Mouse (Mus musculus) MEL (cell line): ENCODE data around the gene Galnt6. TPM values are rescaled to one million over a fixed set of nuclear protein-coding genes. Genes with fewer than 3 reads are reported as not detected.

Source experiments
- DNase-seq: peaks from one replicate; pipeline ENCODE4 v3.0.0; 2011; ENCODE audit warnings: low read depth, low spot score
- H3K27ac ChIP-seq: 2 replicates; pipeline ENCODE4 v1.5.1; 2012; ENCODE audit warnings: low read depth, mild to moderate bottlenecking, control low read depth, low read length, moderate library complexity; ENCODE audit not compliant: control insufficient read depth
- H3K27me3 ChIP-seq, 2 experiments: fragments of 150-350 bp in 1 of 2; sonication (generic) in 1 of 2; 2 replicates each; pipeline ENCODE4 v1.6.1; 2012; ENCODE audit warnings: low read length in 2 of 2, mild to moderate bottlenecking in 2 of 2, improper control_type of control experiment in 1 of 2, moderate library complexity in 1 of 2; ENCODE audit not compliant: insufficient read depth in 2 of 2, control insufficient read depth in 1 of 2
- H3K36me3 ChIP-seq, 2 experiments: 2 replicates each; pipeline ENCODE4 v1.6.1; 2012 to 2014; ENCODE audit warnings: low read length in 2 of 2, improper control_type of control experiment in 1 of 2, inconsistent platforms in 1 of 2, mild to moderate bottlenecking in 1 of 2; ENCODE audit not compliant: insufficient read depth in 2 of 2, control insufficient read depth in 1 of 2
- H3K4me1 ChIP-seq, 2 experiments: fragments of 150-350 bp in 1 of 2; sonication (generic) in 1 of 2; 2 replicates each; pipeline ENCODE4 v1.6.1; 2012; ENCODE audit warnings: low read length in 2 of 2, improper control_type of control experiment in 1 of 2, mild to moderate bottlenecking in 1 of 2; ENCODE audit not compliant: insufficient read depth in 2 of 2, control insufficient read depth in 1 of 2
- H3K4me3 ChIP-seq, 2 experiments: fragments of 150-350 bp in 1 of 2; sonication (generic) in 1 of 2; 2 replicates each; pipeline ENCODE4 v1.5.1; 2012; ENCODE audit warnings: low read depth in 2 of 2, low read length in 2 of 2, mild to moderate bottlenecking in 2 of 2, moderate library complexity in 2 of 2, control low read depth in 1 of 2, improper control_type of control experiment in 1 of 2; ENCODE audit not compliant: control insufficient read depth in 1 of 2, insufficient read depth in 1 of 2
- H3K79me2 ChIP-seq: 2 replicates; pipeline ENCODE4 v1.6.1; 2012; ENCODE audit warnings: mild to moderate bottlenecking, low read length, moderate library complexity; ENCODE audit not compliant: control insufficient read depth, poor library complexity, insufficient read depth
- H3K9ac ChIP-seq: 2 replicates; pipeline ENCODE4 v1.6.1; 2012; ENCODE audit warnings: low read depth, mild to moderate bottlenecking, control low read depth, low read length, moderate library complexity; ENCODE audit not compliant: control insufficient read depth, poor library complexity, severe bottlenecking
- H3K9me3 ChIP-seq: fragments of 150-350 bp; sonication (generic); replicated peaks from 2 replicates; pipeline ENCODE4 v1.6.1; 2012; ENCODE audit warnings: mild to moderate bottlenecking, low read length, improper control_type of control experiment, moderate library complexity; ENCODE audit not compliant: insufficient read depth
- BHLHE40 ChIP-seq: IDR thresholded peaks from 2 replicates; pipeline ENCODE4 v1.6.1; 2012; ENCODE audit warnings: low read depth, mild to moderate bottlenecking, inconsistent platforms, low read length, improper control_type of control experiment, borderline replicate concordance
- CHD1 ChIP-seq: IDR thresholded peaks from 2 replicates; pipeline ENCODE4 v1.6.1; 2012; ENCODE audit warnings: low read depth, mild to moderate bottlenecking, inconsistent platforms, low read length, improper control_type of control experiment
- CHD2 ChIP-seq: IDR thresholded peaks from 2 replicates; pipeline ENCODE4 v1.6.1; 2011; ENCODE audit warnings: low read length, improper control_type of control experiment
- CTCF ChIP-seq, 3 experiments: IDR thresholded peaks in 2 of 3; conservative IDR thresholded peaks in 1 of 3; 2 replicates each; pipeline ENCODE4 v1.5.1; 2011 to 2012; ENCODE audit warnings: low read length in 3 of 3, low read depth in 2 of 3, mild to moderate bottlenecking in 2 of 3, improper control_type of control experiment in 1 of 3, inconsistent platforms in 1 of 3, mixed read lengths in 1 of 3, moderate library complexity in 1 of 3; ENCODE audit not compliant: control insufficient read depth in 1 of 3, insufficient read depth in 1 of 3, poor library complexity in 1 of 3, severe bottlenecking in 1 of 3
- ELF1 ChIP-seq: IDR thresholded peaks from 2 replicates; pipeline ENCODE4 v1.6.1; 2014; ENCODE audit warnings: low read depth, mild to moderate bottlenecking, inconsistent platforms, low read length, improper control_type of control experiment, moderate library complexity
- EP300 ChIP-seq, 2 experiments: IDR thresholded peaks; 2 replicates each; pipeline ENCODE4 v1.6.1; 2011; ENCODE audit warnings: improper control_type of control experiment in 2 of 2, low read length in 2 of 2, low read depth in 1 of 2, mild to moderate bottlenecking in 1 of 2
- ETS1 ChIP-seq: IDR thresholded peaks from 2 replicates; pipeline ENCODE4 v1.6.1; 2012; ENCODE audit warnings: low read depth, mild to moderate bottlenecking, inconsistent platforms, low read length, improper control_type of control experiment, moderate library complexity
- GABPA ChIP-seq: IDR thresholded peaks from 2 replicates; pipeline ENCODE4 v1.6.1; 2012; ENCODE audit warnings: low read depth, mild to moderate bottlenecking, inconsistent platforms, low read length, improper control_type of control experiment, moderate library complexity
- GATA1 ChIP-seq: IDR thresholded peaks from 2 replicates; pipeline ENCODE4 v1.6.1; 2011; ENCODE audit warnings: low read depth, low read length, improper control_type of control experiment
- HCFC1 ChIP-seq: IDR thresholded peaks from 2 replicates; pipeline ENCODE4 v1.6.1; 2012; ENCODE audit warnings: low read depth, mild to moderate bottlenecking, inconsistent platforms, low read length, improper control_type of control experiment, moderate library complexity
- JUND ChIP-seq: IDR thresholded peaks from 2 replicates; pipeline ENCODE4 v1.6.1; 2011; ENCODE audit warnings: low read depth, mild to moderate bottlenecking, improper control_type of control experiment, low read length
- KAT2A ChIP-seq: conservative IDR thresholded peaks from 2 replicates; pipeline ENCODE4 v1.6.1; 2012; ENCODE audit warnings: low read depth, low read length, improper control_type of control experiment, inconsistent platforms
- MAFK ChIP-seq: IDR thresholded peaks from 2 replicates; pipeline ENCODE4 v1.6.1; 2011; ENCODE audit warnings: low read depth, mild to moderate bottlenecking, low read length, improper control_type of control experiment, borderline replicate concordance
- MAX ChIP-seq: IDR thresholded peaks from 2 replicates; pipeline ENCODE4 v1.6.1; 2011; ENCODE audit warnings: low read length, improper control_type of control experiment
- MAZ ChIP-seq: IDR thresholded peaks from 2 replicates; pipeline ENCODE4 v1.6.1; 2012; ENCODE audit warnings: low read depth, mild to moderate bottlenecking, inconsistent platforms, low read length, improper control_type of control experiment
- MEF2A ChIP-seq: IDR thresholded peaks from 2 replicates; pipeline ENCODE4 v1.6.1; 2014; ENCODE audit warnings: low read depth, mild to moderate bottlenecking, inconsistent platforms, low read length, improper control_type of control experiment; ENCODE audit not compliant: poor library complexity, insufficient replicate concordance, severe bottlenecking; ENCODE audit errors: extremely low read depth
- MXI1 ChIP-seq: IDR thresholded peaks from 2 replicates; pipeline ENCODE4 v1.6.1; 2011; ENCODE audit warnings: mild to moderate bottlenecking, low read depth, low read length, improper control_type of control experiment
- MYB ChIP-seq: IDR thresholded peaks from 2 replicates; pipeline ENCODE4 v1.6.1; 2011; ENCODE audit warnings: mild to moderate bottlenecking, low read depth, low read length, improper control_type of control experiment
- MYC ChIP-seq: IDR thresholded peaks from 2 replicates; pipeline ENCODE4 v1.6.1; 2011; ENCODE audit warnings: low read depth, mild to moderate bottlenecking, low read length, improper control_type of control experiment, moderate library complexity
- NELFE ChIP-seq: IDR thresholded peaks from 2 replicates; pipeline ENCODE4 v1.6.1; 2011; ENCODE audit warnings: low read depth, low read length, improper control_type of control experiment
- NRF1 ChIP-seq: IDR thresholded peaks from 2 replicates; pipeline ENCODE4 v1.6.1; 2014; ENCODE audit warnings: low read depth, mild to moderate bottlenecking, inconsistent platforms, low read length, improper control_type of control experiment, moderate library complexity; ENCODE audit not compliant: poor library complexity, insufficient read depth, severe bottlenecking
- POLR2A ChIP-seq, 2 experiments: IDR thresholded peaks; 2 replicates each; pipeline ENCODE4 v1.6.1; 2011 to 2012; ENCODE audit warnings: low read length in 2 of 2, mild to moderate bottlenecking in 2 of 2, control low read depth in 1 of 2, improper control_type of control experiment in 1 of 2, low read depth in 1 of 2, moderate library complexity in 1 of 2; ENCODE audit not compliant: control insufficient read depth in 1 of 2, insufficient read depth in 1 of 2, poor library complexity in 1 of 2
- POLR2AphosphoS5 ChIP-seq: IDR thresholded peaks from 2 replicates; pipeline ENCODE4 v1.6.1; 2012; ENCODE audit warnings: low read depth, borderline replicate concordance, mild to moderate bottlenecking, inconsistent platforms, low read length, moderate library complexity, mixed read lengths
- RAD21 ChIP-seq: IDR thresholded peaks from 2 replicates; pipeline ENCODE4 v1.6.1; 2011; ENCODE audit warnings: mild to moderate bottlenecking, low read depth, low read length, improper control_type of control experiment
- RCOR1 ChIP-seq: IDR thresholded peaks from 2 replicates; pipeline ENCODE4 v1.6.1; 2012; ENCODE audit warnings: low read depth, mild to moderate bottlenecking, inconsistent platforms, low read length, improper control_type of control experiment
- SIN3A ChIP-seq: IDR thresholded peaks from 2 replicates; pipeline ENCODE4 v1.6.1; 2012; ENCODE audit warnings: low read length, improper control_type of control experiment, inconsistent platforms
- SMC3 ChIP-seq: IDR thresholded peaks from 2 replicates; pipeline ENCODE4 v1.6.1; 2011; ENCODE audit warnings: low read depth, low read length, improper control_type of control experiment
- TAL1 ChIP-seq: IDR thresholded peaks from 2 replicates; pipeline ENCODE4 v1.6.1; 2012; ENCODE audit warnings: mild to moderate bottlenecking, inconsistent platforms, low read length, moderate library complexity, mixed read lengths
- TBP ChIP-seq: IDR thresholded peaks from 2 replicates; pipeline ENCODE4 v1.8.0; 2011; ENCODE audit warnings: low read depth, low read length, improper control_type of control experiment
- TCF12 ChIP-seq: IDR thresholded peaks from 2 replicates; pipeline ENCODE4 v1.6.1; 2014; ENCODE audit warnings: low read depth, mild to moderate bottlenecking, inconsistent platforms, low read length, improper control_type of control experiment, moderate library complexity
- UBTF ChIP-seq: IDR thresholded peaks from 2 replicates; pipeline ENCODE4 v1.6.1; 2012; ENCODE audit warnings: low read depth, mild to moderate bottlenecking, inconsistent platforms, low read length, improper control_type of control experiment, moderate library complexity, borderline replicate concordance; ENCODE audit not compliant: insufficient read depth
- USF1 ChIP-seq: IDR thresholded peaks from 2 replicates; pipeline ENCODE4 v1.6.1; 2014; ENCODE audit warnings: low read depth, mild to moderate bottlenecking, inconsistent platforms, low read length, improper control_type of control experiment, moderate library complexity
- ZC3H11A ChIP-seq: IDR thresholded peaks from 2 replicates; pipeline ENCODE4 v1.6.1; 2012; ENCODE audit warnings: low read depth, mild to moderate bottlenecking, inconsistent platforms, low read length, improper control_type of control experiment
- ZKSCAN1 ChIP-seq: IDR thresholded peaks from 2 replicates; pipeline ENCODE4 v1.6.1; 2012; ENCODE audit warnings: low read depth, mild to moderate bottlenecking, inconsistent platforms, low read length, improper control_type of control experiment, moderate library complexity
- ZMIZ1 ChIP-seq: IDR thresholded peaks from 2 replicates; pipeline ENCODE4 v1.6.1; 2012; ENCODE audit warnings: low read depth, mild to moderate bottlenecking, inconsistent platforms, low read length, improper control_type of control experiment, moderate library complexity
- ZNF384 ChIP-seq: IDR thresholded peaks from 2 replicates; pipeline ENCODE4 v1.6.1; 2012; ENCODE audit warnings: low read depth, mild to moderate bottlenecking, inconsistent platforms, low read length, improper control_type of control experiment
- polyA plus RNA-seq, 2 experiments: library from polyadenylated mRNA; stranded (reverse) in 1 of 2; unstranded in 1 of 2; fragments of >175 nt in 1 of 2; fragments of >200 nt in 1 of 2; gene quantifications; 2 replicates each; pipeline versions ENCODE4 v1.2.1 to v1.2.4; 2012; ENCODE audit warnings: low replicate concordance in 2 of 2, low read depth in 1 of 2; ENCODE audit not compliant: insufficient read length in 2 of 2, insufficient read depth in 1 of 2, missing spikeins in 1 of 2
- total RNA-seq: library from RNA; depleted of rRNA; stranded (reverse); fragments of 300-350 nt; gene quantifications from 2 replicates; pipeline ENCODE4 v1.2.3, GENCODE M21; 2012

Galnt6 gene
- total and polyA plus RNA-seq, 3 experiments, result 16.1 to 17.0 TPM; not detected in 1

GRCm38 (mm10) chr15:100683041-100683440, 46.1 kb downstream of the Galnt6 start:
- Histone ChIP-seq H3K27me3 (no peaks in the 10 kb centered on the region), H3K36me3 (peaks cover 0 to 26% of the 10 kb centered on the region in 2 experiments; a peak in 2 of 4 replicates), H3K9ac (no peak overlapping the region), H3K79me2 (peaks cover 6% of the 10 kb centered on the region), H3K4me1 (peaks cover 23 to 34% of the 10 kb centered on the region in 2 experiments), H3K9me3 (no peaks in the 10 kb centered on the region), H3K4me3 (no peak overlapping the region), H3K27ac (no peak overlapping the region)
- DNase-seq, result peak; percentile 96
- peak; percentile 71 for TF ChIP-seq MAX
- peak; percentile 75; the same call in 1 of the 2 replicates for TF ChIP-seq CHD1
- no peak for TF ChIP-seq CHD2
- TF ChIP-seq USF1, result no peak
- no peak for TF ChIP-seq ZMIZ1
- peak in 1 of 2 experiments; percentile 27; a peak in 1 of 4 replicates for TF ChIP-seq POLR2A (IDR thresholded peaks at IDR 0.05; ENCODE audit: control insufficient read depth in 1 of 2, insufficient read depth in 1 of 2, low read depth in 1 of 2, low read length in 2 of 2, poor library complexity in 1 of 2)
- TF ChIP-seq SIN3A, result peak; percentile 96
- no peak for TF ChIP-seq MEF2A
- 0 out of 2 replicates have a peak, but pooled peaks have one; percentile 21 for TF ChIP-seq KAT2A
- TF ChIP-seq CTCF (IDR thresholded peaks at IDR 0.05 in 2 of 3, conservative IDR thresholded peaks at IDR 0.05 in 1 of 3; ENCODE audit: control insufficient read depth in 1 of 3, insufficient read depth in 1 of 3, low read depth in 2 of 3, low read length in 3 of 3, poor library complexity in 1 of 3, severe bottlenecking in 1 of 3), result peak; percentile 90 to 97 (median 95)
- peak; percentile 40; the same call in 1 of the 2 replicates for TF ChIP-seq MYB
- peak; percentile 86; the same call in 1 of the 2 replicates for TF ChIP-seq ZKSCAN1
- peak; percentile 81 for TF ChIP-seq ETS1
- TF ChIP-seq ZC3H11A, result peak; percentile 97
- TF ChIP-seq NELFE, result peak; percentile 23; the same call in 1 of the 2 replicates
- TF ChIP-seq UBTF, result no peak
- TF ChIP-seq RAD21, result no peak; the same call in none of the 2 replicates
- peak; percentile 69; the same call in 1 of the 2 replicates for TF ChIP-seq JUND
- peak; percentile 50 for TF ChIP-seq BHLHE40
- no peak for TF ChIP-seq POLR2AphosphoS5
- peak; percentile 85 for TF ChIP-seq GATA1
- TF ChIP-seq MXI1, result peak; percentile 81
- TF ChIP-seq TAL1, result peak; percentile 26; the same call in 1 of the 2 replicates
- 0 out of 2 replicates have a peak, but pooled peaks have one; percentile 53 for TF ChIP-seq MAFK
- TF ChIP-seq MYC, result peak; percentile 91
- peak; percentile 73 for TF ChIP-seq TCF12
- TF ChIP-seq RCOR1, result peak; percentile 82; the same call in 1 of the 2 replicates
- TF ChIP-seq TBP, result peak; percentile 59; the same call in 1 of the 2 replicates
- TF ChIP-seq HCFC1, result peak; percentile 63; the same call in 1 of the 2 replicates
- peak; percentile 60 to 79; a peak in 3 of 4 replicates for TF ChIP-seq EP300 (IDR thresholded peaks at IDR 0.05; ENCODE audit: low read depth in 1 of 2, low read length in 2 of 2)
- TF ChIP-seq GABPA, result 0 out of 2 replicates have a peak, but pooled peaks have one; percentile 12
- TF ChIP-seq SMC3, result peak; percentile 91
- TF ChIP-seq MAZ, result 0 out of 2 replicates have a peak, but pooled peaks have one; percentile 52
- TF ChIP-seq NRF1, result 0 out of 2 replicates have a peak, but pooled peaks have one; percentile 20
- TF ChIP-seq ZNF384, result peak; percentile 100
- 0 out of 2 replicates have a peak, but pooled peaks have one; percentile 38 for TF ChIP-seq ELF1
